Mouse (Mus musculus) heart, adult 2 months (tissue): Measurements from ENCODE around the gene Zfp648.

Source experiments
- CTCF ChIP-seq: fragments of 200-600 bp; IDR thresholded peaks from 2 replicates; pipeline ENCODE4 v1.8.1; 2022; ENCODE audit warnings: antibody characterized with exemption, mild to moderate bottlenecking, moderate library complexity
- EP300 ChIP-seq: fragments of 200-500 bp; IDR thresholded peaks from 2 replicates; pipeline ENCODE4 v1.6.1; 2011; ENCODE audit warnings: low read depth, low read length, control low read depth; ENCODE audit not compliant: insufficient read depth
- POLR2A ChIP-seq: fragments of 200-500 bp; IDR thresholded peaks from 2 replicates; pipeline ENCODE4 v1.6.1; 2011; ENCODE audit warnings: mild to moderate bottlenecking, low read depth, low read length, control low read depth; ENCODE audit not compliant: insufficient read depth

DNA sequence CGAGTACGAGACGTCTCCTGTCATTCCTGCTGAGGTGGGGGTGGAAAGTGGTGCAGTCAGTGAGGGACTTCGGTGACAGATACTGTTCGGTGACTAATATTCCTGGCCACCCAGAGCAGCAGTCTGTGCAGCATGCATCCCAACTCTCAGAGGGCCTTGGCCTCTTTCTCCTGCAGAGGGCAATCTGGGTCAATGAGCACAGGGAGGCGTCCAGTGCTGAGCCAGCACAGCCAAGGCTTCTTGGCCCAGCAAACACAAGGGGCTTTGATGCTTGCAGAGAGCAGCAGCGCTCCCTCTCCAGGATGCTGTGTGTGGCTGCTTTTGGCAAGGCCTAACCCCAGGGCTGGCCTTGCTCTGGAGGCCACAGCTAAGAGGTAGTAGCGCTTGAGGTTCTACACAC lies 1.6 kb downstream of the Zfp648 start:
- no peak for TF ChIP-seq POLR2A
- TF ChIP-seq EP300: no peak
- TF ChIP-seq CTCF: 0 out of 2 replicates have a peak, but pooled peaks have one; percentile 14
